Mouse (Mus musculus) myocyte (in vitro differentiated cells): ENCODE data around the gene Vegfb.

Experiments used
- CEBPB ChIP-seq: IDR thresholded peaks from 2 replicates; pipeline ENCODE4 v1.6.1; 2011; ENCODE audit warnings: mild to moderate bottlenecking, moderate library complexity; ENCODE audit not compliant: poor library complexity, insufficient read depth, severe bottlenecking
- MAX ChIP-seq: IDR thresholded peaks from one replicate; pipeline ENCODE4 v1.6.1; 2011; ENCODE audit warnings: low read depth, mild to moderate bottlenecking, control low read depth
- MYOD1 ChIP-seq, 3 experiments: IDR thresholded peaks; one replicate each; pipeline ENCODE4 v1.6.1; 2011; ENCODE audit warnings: control low read depth in 2 of 3, low read depth in 2 of 3, mild to moderate bottlenecking in 2 of 3, moderate library complexity in 1 of 3; ENCODE audit not compliant: insufficient read length in 2 of 3, control insufficient read depth in 1 of 3
- POLR2A ChIP-seq: IDR thresholded peaks from one replicate; pipeline ENCODE4 v1.6.1; 2011; ENCODE audit warnings: low read depth, mild to moderate bottlenecking, control low read depth, moderate library complexity; ENCODE audit not compliant: insufficient read length
- POLR2AphosphoS2 ChIP-seq: IDR thresholded peaks from one replicate; pipeline ENCODE4 v1.6.1; 2011; ENCODE audit warnings: low read depth, control low read depth; ENCODE audit not compliant: insufficient read length
- REST ChIP-seq: IDR thresholded peaks from one replicate; pipeline ENCODE4 v1.6.1; 2011; ENCODE audit warnings: mild to moderate bottlenecking, control low read depth, moderate library complexity; ENCODE audit not compliant: insufficient read depth, insufficient read length
- TCF12 ChIP-seq: IDR thresholded peaks from one replicate; pipeline ENCODE4 v1.6.1; 2011; ENCODE audit warnings: mild to moderate bottlenecking, control low read depth; ENCODE audit not compliant: poor library complexity, insufficient read depth, severe bottlenecking
- USF1 ChIP-seq: IDR thresholded peaks from one replicate; pipeline ENCODE4 v1.6.1; 2011; ENCODE audit warnings: low read depth, mild to moderate bottlenecking, control low read depth, moderate library complexity

GRCm38 (mm10) chr19:6936299-6936698 lies 51.2 kb downstream of the Vegfb start:
- TF ChIP-seq POLR2A (no peak), TCF12 (no peak), REST (no peak), POLR2AphosphoS2 (no peak), MYOD1 (IDR thresholded peaks at IDR 0.05; ENCODE audit: control insufficient read depth in 1 of 3, insufficient read length in 2 of 3, low read depth in 2 of 3) (no peak), MAX (no peak), USF1 (no peak), CEBPB (no peak)
